Mouse (Mus musculus) WW6 (cell line): ENCODE measurements around the gene Iqschfp.

Experiments used
- DNase-seq: peaks from one replicate; pipeline ENCODE4 v3.0.0-alpha.2; 2013; ENCODE audit warnings: low read depth, low spot score

Iqschfp gene

GRCm38 (mm10) chr3:68335501-68335900 lies 443.5 kb downstream of the Iqschfp start:
- no peak for DNase-seq

GRCm38 (mm10) chr3:68350624-68351023 lies 458.6 kb downstream of the Iqschfp start:
- no peak for DNase-seq

DNA sequence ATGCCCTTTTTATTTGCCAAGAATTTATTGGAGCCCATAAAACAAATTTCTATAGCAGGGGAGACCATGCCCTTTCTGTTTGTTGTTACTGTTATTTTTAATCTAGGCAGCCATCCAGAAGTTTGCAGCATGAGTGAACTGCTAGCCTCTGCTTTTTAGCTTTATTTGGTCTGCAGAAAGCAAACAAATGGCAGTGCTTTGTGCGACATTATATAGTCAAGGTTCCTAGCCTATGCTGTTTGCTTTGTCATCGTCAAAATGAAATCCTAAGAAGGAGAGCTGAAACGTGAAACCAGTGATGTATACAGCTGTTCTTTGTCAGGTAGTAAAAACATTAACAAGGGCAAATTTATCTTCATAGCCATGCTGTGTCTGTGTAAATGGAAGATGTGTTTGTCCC lies 459.4 kb downstream of the Iqschfp start:
- no peak for DNase-seq

GRCm38 (mm10) chr3:68352961-68353360 lies 460.9 kb downstream of the Iqschfp start:
- DNase-seq: no peak

- DNase-seq: no peak
These were observed 461.5 kb downstream of the Iqschfp start for GRCm38 (mm10) chr3:68353492-68353891.

GRCm38 (mm10) chr3:68356516-68356915 lies 464.5 kb downstream of the Iqschfp start:
- no peak for DNase-seq

- DNase-seq: no peak
These were observed 476.0 kb downstream of the Iqschfp start for GRCm38 (mm10) chr3:68368029-68368428.

GRCm38 (mm10) chr3:68372925-68373324 lies 480.9 kb downstream of the Iqschfp start:
- no peak for DNase-seq

DNA sequence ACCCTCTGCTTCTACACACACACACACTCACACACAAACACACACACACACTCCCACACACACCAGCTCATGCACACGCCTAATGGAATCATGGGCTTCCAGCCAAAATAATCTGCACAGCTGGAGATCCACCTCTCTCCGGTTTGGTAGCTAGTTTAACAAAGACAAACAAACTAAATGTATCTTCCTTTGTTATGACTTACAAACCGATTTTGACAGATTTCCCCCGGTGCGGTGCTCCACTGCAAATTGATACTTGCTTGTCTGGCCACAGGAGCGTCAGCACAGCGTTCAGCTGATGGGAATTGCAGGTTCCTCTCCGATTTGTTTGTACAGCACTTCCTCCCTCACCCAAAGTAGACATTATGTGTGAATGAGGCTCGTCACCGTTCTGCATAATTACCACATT lies 483.1 kb downstream of the Iqschfp start:
- no peak for DNase-seq

DNA sequence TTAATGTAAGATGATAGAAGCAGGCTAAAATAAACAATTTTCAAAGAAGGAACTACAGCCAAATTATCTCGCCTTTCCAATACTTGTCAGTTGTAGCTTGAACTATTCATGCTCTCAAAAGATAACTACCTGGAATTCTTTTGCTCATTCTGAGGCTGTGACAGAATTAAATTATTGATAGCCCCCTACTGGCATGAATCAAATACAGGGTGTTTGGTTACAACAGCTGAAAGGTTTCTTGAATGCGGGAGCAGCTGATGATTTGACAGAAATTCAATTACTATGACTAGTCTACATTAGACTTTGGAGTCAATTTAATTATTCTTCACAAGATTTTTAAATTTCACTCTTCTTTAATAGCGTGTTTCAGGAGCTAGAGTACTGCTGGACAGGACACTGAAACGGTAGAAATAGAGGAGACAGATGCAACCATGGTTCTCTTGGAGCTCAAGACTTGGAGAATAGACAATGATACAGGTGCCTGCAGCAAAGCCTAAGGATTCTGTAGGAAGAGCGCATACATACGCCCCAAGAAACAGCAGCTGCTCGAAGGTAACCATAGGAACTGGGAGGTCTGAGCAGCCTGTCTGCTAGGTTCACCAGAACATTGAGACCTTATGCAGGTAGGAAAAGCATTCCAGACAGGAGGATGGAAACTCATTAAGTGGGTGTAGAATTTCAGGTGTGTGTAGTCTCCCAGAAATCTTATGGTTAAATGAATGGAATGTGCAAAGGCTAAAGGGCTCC lies 485.6 kb downstream of the Iqschfp start:
- no peak for DNase-seq

- no peak for DNase-seq
These were observed 486.8 kb downstream of the Iqschfp start for GRCm38 (mm10) chr3:68378799-68379198.

- no peak for DNase-seq
These were observed 487.2 kb downstream of the Iqschfp start for GRCm38 (mm10) chr3:68379242-68379641.

DNA sequence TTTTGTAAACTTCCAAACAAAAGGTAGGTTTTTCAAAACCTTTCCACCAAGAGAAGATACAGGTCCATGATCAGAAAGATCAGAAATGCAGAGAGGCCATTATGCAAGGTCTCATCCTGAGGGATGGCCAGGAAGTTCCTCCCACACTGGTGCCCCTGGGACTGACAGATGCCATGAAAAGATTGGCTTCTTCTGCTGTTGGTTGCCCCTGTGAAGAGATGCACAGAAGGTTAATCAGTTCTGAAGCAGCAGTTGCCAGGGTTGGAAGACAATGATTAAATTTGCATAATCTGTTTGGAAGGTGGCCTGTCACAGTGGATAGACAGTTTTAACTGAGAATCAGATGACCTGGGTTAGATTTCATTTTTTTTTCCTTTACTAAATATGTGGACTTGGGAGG lies 491.6 kb downstream of the Iqschfp start:
- DNase-seq: no peak

DNA sequence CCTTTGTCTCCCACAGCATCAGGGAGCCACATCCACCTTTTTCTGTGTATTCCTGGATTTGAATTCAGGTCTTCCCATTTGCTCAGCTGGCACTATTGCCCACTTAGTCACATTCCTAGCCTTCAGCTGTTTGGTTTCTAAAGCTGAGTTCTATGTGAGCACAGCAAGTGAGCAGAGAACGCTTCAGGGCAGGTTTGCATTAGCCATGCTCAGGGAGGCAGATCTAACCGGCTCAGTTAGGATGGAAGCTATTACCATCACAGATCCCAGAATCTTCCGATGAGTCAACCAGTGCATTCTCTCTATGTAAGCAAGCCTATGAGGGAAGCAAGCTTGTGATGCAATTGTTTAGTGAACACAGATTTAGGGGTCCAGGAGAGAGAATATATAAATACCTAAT lies 493.5 kb downstream of the Iqschfp start:
- DNase-seq: no peak

DNA sequence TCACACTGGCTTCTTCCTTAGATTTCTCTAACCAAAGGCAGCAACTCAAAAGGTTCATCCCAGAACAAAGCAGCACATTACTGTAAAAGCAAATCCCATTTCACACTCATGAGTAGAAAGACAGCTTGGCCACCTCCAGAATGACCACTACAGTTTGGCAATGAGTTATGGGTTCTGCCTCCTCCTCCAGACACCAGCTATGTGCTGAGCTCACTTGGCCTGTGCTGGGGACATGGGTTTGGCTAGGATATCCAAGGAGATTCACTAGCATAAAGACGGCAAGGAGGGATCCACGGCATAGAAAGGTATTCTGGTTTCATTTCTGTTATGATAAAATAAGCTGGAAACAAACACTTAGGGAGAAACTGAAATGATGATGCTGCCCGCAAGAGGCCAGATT lies 496.0 kb downstream of the Iqschfp start:
- DNase-seq: no peak

DNA sequence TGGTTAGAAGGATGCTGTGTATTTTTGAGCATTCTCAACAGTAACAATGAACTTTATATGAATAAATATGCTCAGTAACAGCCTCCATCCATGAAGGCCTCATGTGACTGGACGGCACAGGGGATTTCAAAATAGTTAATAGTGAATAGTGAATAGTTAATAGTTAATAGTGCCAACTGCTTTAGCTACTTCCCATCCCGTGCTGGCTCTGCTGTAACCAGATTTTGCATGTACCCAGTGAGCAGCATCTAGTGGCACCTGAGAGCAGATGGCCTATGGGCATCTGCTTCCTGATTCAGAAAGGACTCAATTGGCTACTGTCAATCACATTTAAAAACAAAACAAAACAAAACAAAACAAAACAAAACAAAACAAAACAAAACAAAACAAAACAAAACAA lies 501.5 kb downstream of the Iqschfp start:
- no peak for DNase-seq

DNA sequence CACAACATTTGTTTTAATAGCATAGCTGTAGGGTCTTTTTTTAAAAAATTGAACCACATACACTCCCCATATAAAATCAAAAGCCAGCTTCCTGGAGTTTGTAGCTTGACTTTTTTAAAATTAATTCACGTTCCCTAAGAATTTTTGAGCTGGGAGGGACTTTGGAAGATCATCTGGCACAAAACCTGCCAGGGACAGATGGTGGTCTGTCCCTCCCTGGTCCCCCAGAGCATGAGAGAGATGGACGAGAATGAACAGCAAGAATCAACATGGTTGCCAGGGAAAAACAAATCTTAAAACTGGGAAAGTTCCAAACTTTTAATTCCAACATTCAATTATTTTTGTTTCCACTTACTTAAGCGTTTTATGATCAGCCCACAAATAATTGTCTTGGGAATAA lies 506.7 kb downstream of the Iqschfp start:
- no peak for DNase-seq

GRCm38 (mm10) chr3:68400121-68400520 lies 508.1 kb downstream of the Iqschfp start:
- DNase-seq: no peak

GRCm38 (mm10) chr3:68403343-68403742 lies 511.3 kb downstream of the Iqschfp start:
- DNase-seq: no peak

- DNase-seq: no peak
These were observed 511.8 kb downstream of the Iqschfp start for GRCm38 (mm10) chr3:68403783-68404217.

DNA sequence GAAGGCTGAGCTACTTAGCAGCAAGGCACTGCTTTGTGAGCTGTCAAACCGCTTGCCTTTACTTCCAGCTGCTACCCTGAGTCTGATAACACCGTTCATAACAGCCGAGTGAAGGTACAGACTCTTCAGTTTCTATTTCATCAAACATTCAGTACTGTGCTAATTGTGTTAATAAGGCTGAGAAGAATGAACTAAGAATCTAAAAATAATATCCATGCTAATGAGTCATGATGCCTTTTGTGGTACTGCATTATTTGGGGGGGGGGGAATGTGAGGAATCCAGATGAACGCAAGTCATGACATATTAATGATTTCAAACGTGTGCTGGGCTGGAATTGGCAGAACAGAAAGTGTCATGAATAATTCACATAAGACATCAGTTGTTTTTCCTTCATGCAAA lies 513.7 kb downstream of the Iqschfp start:
- no peak for DNase-seq

DNA sequence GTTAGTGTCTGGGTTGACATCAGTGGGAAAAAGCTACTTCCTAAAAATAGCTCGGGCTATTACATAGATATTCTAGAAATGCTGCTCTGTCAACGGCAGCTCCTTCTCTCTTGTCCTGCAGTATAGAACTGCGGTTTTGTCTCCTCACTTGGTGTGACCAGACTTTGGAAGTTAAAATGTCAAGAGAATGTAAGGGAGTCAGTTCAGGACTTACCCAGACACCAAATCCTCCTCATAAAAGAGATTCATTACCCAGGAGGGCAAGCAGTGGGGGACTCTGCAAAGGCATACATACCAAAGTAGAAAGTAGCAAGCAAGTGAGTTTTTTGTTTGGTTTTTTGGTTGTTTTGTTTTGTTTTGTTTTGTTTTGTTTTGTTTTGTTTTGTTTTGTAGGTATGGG lies 520.2 kb downstream of the Iqschfp start:
- no peak for DNase-seq

DNA sequence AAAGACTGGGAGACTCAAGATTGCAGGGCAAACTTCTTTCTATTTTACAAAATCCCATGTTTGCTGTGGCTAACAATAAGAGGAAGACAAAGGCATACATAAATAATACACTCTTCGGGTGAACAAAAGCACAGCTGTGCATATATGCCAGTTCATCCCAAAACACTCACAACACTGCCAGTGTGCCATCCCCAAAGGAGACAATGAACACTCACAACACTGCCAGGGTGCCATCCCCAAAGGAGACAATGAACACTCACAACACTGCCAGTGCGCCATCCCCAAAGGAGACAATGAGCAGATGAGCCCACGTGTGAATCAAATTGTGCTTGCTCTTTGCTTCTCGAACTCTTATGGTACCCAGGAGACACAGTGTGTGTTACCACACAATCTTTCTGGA lies 527.8 kb downstream of the Iqschfp start:
- no peak for DNase-seq

DNA sequence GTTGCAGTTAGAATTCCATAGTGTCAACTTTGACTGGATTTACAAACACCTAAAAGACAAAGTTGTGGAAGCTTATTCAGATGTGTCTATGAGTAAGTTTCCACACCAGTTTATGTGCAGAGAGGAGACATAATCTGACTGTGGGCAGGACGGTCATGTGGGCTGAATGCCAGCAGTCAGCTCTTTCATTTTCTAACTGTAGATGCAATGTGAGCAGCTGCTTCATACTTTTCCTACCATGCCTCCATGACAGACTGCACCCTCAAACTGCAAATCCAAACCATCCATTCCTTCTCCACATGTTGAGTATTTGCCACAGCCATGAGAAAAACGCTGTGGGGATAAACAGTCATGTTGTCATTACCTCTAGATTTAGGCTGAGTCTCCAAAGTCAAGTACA lies 528.9 kb downstream of the Iqschfp start:
- no peak for DNase-seq
